Mouse (Mus musculus) stomach, postnatal 0 days (tissue): ENCODE measurements around the gene Dhrs1. TPM values are rescaled to one million over a fixed set of nuclear protein-coding genes. Genes with fewer than 3 reads are reported as not detected.

ENCODE experiments used
- ATAC-seq: fragments of 200-750 bp; cut with Nextera tagmentation; 2 replicates; pipeline ENCODE4 v1.8.0; 2017; ENCODE audit not compliant: low FRiP score, low TSS enrichment
- DNase-seq: peaks from one replicate; pipeline ENCODE4 v3.0.0-alpha.2; 2016; ENCODE audit warnings: low spot score
- H3K27ac ChIP-seq: fragments of 300-500 bp; sonication (generic); replicated peaks from 2 replicates; pipeline ENCODE4 v1.5.1; 2014; ENCODE audit warnings: mild to moderate bottlenecking, control low read depth
- H3K27me3 ChIP-seq: fragments of 300-500 bp; sonication (generic); 2 replicates; pipeline ENCODE4 v1.6.1; 2014; ENCODE audit warnings: low read length; ENCODE audit not compliant: control insufficient read depth, insufficient read depth
- H3K36me3 ChIP-seq: fragments of 300-500 bp; sonication (generic); 2 replicates; pipeline ENCODE4 v1.6.1; 2014; ENCODE audit warnings: low read length, mixed read lengths; ENCODE audit not compliant: control insufficient read depth, insufficient read depth
- H3K4me1 ChIP-seq: fragments of 300-500 bp; sonication (generic); replicated peaks from 2 replicates; pipeline ENCODE4 v1.6.1; 2014; ENCODE audit warnings: antibody characterized with exemption; ENCODE audit not compliant: control insufficient read depth, insufficient read depth
- H3K4me2 ChIP-seq: fragments of 300-500 bp; sonication (generic); replicated peaks from 2 replicates; pipeline ENCODE4 v1.6.1; 2014; ENCODE audit warnings: low read depth, mild to moderate bottlenecking, control low read depth, moderate library complexity
- H3K4me3 ChIP-seq: fragments of 300-500 bp; sonication (generic); 2 replicates; pipeline ENCODE4 v1.5.1; 2014; ENCODE audit warnings: low read depth, low read length, control low read depth
- H3K9ac ChIP-seq: fragments of 300-500 bp; sonication (generic); 2 replicates; pipeline ENCODE4 v1.6.1; 2014; ENCODE audit warnings: mild to moderate bottlenecking, low read length, control low read depth, mixed read lengths
- H3K9me3 ChIP-seq: fragments of 300-500 bp; sonication (generic); 2 replicates; pipeline ENCODE4 v1.6.1; 2016; ENCODE audit warnings: low read length; ENCODE audit not compliant: control insufficient read depth
- CTCF ChIP-seq: IDR thresholded peaks from 2 replicates; pipeline ENCODE4 v1.5.1; 2016; ENCODE audit warnings: antibody characterized with exemption, low read depth, mild to moderate bottlenecking, moderate library complexity
- EP300 ChIP-seq: optimal IDR thresholded peaks from 2 replicates; pipeline ENCODE3; 2016; ENCODE audit warnings: antibody characterized with exemption
- WGBS: fragments of 180-500 bp; shearing (Covaris S2); extraction: QIAGEN DNeasy Blood & Tissue Kit; methylation state at CpG from one replicate; pipeline ENCODE4 v1.1.7; 2014; 5-methylcytosine and 5-hydroxymethylcytosine counted together
- polyA plus RNA-seq: library from polyadenylated mRNA; unstranded; fragments of >200 nt; fragmentation: Nextera tagmentation; extraction: Ambion mirVana; gene quantifications from 2 replicates; pipeline ENCODE4 v1.2.1, GENCODE M21; 2015

Dhrs1 gene
- polyA plus RNA-seq, 1 experiment from 2014 or later, result 92.3 TPM

GRCm38 (mm10) chr14:55722438-55722945 lies 23.0 kb downstream of the Dhrs1 start:
- Histone ChIP-seq H3K27ac (no peak overlapping the region), H3K4me3 (peak overlapping the region; percentile 81), H3K36me3 (peaks cover 8% of the 10 kb centered on the region; the same call in 1 of the 2 replicates), H3K4me1 (no peaks in the 10 kb centered on the region), H3K9me3 (no peaks in the 10 kb centered on the region), H3K27me3 (no peaks in the 10 kb centered on the region), H3K9ac (peak overlapping the region; percentile 82; the same call in 1 of the 2 replicates), H3K4me2 (peak overlapping the region; percentile 70)
- 52% methylated on average over 8 of the region's 8 CpGs for WGBS
- ATAC-seq, result no peak
- DNase-seq, result no peak
- TF ChIP-seq CTCF, result no peak
- no peak for TF ChIP-seq EP300

- peak within 1 kb of the TSS; percentile 92 for H3K27ac ChIP-seq
- H3K9me3 ChIP-seq, result no peaks in the 10 kb centered on the region
- H3K4me2 ChIP-seq, result peak within 1 kb of the TSS; percentile 70
- peak; percentile 95 for ATAC-seq
- peak; percentile 97 for TF ChIP-seq CTCF
- no peak for TF ChIP-seq EP300
- DNase-seq, result peak; percentile 97
- no peaks in the 10 kb centered on the region for H3K27me3 ChIP-seq
- peaks cover 8% of the 10 kb centered on the region; the same call in 1 of the 2 replicates for H3K36me3 ChIP-seq
- WGBS, result under 1% methylated on average over 47 of the region's 50 CpGs
- H3K4me1 ChIP-seq, result no peaks in the 10 kb centered on the region
- peak within 1 kb of the TSS; percentile 81 for H3K4me3 ChIP-seq
- H3K9ac ChIP-seq, result peak within 1 kb of the TSS; percentile 82
These were observed 23.6 kb downstream of the Dhrs1 start, which contains the start of gene Rabggta for GRCm38 (mm10) chr14:55721700-55722437. Rabggta (minus strand) TSS chr14:55722263.

- Histone ChIP-seq H3K9ac (peak overlapping the region; percentile 82), H3K9me3 (no peaks in the 10 kb centered on the region), H3K27me3 (no peaks in the 10 kb centered on the region), H3K27ac (peak overlapping the region; percentile 92; the same call in 1 of the 2 replicates), H3K4me1 (no peaks in the 10 kb centered on the region), H3K4me3 (peak overlapping the region; percentile 81), H3K4me2 (peak overlapping the region; percentile 70), H3K36me3 (peaks cover 10% of the 10 kb centered on the region; the same call in 1 of the 2 replicates)
- no peak for ATAC-seq
- no peak for DNase-seq
- WGBS, result 72% methylated on average over 6 of the region's 6 CpGs
- no peak for TF ChIP-seq CTCF
- no peak for TF ChIP-seq EP300
These were observed 24.4 kb downstream of the Dhrs1 start for GRCm38 (mm10) chr14:55721076-55721475.

GRCm38 (mm10) chr14:55720666-55721065 lies 24.8 kb downstream of the Dhrs1 start:
- TF ChIP-seq CTCF, result no peak
- no peak for TF ChIP-seq EP300
- Histone ChIP-seq H3K27me3 (no peaks in the 10 kb centered on the region), H3K4me2 (no peak overlapping the region), H3K9ac (no peak overlapping the region), H3K36me3 (peaks cover 11% of the 10 kb centered on the region; the same call in 1 of the 2 replicates), H3K27ac (no peak overlapping the region), H3K4me1 (no peaks in the 10 kb centered on the region), H3K4me3 (0 out of 2 replicates have a peak overlapping the region, but pooled peaks have one; percentile 81), H3K9me3 (no peaks in the 10 kb centered on the region)
- WGBS, result 92% methylated on average over 12 of the region's 12 CpGs
- DNase-seq, result no peak
- no peak for ATAC-seq

GRCm38 (mm10) chr14:55719737-55720136 lies 25.8 kb downstream of the Dhrs1 start:
- ATAC-seq (no peak), DNase-seq (no peak)
- no peak overlapping the region for H3K27ac ChIP-seq
- peaks cover 11% of the 10 kb centered on the region; the same call in 1 of the 2 replicates for H3K36me3 ChIP-seq
- TF ChIP-seq CTCF (no peak), EP300 (no peak)
- 83% methylated on average over 6 of the region's 6 CpGs for WGBS
- no peak overlapping the region for H3K4me2 ChIP-seq
- no peak overlapping the region for H3K9ac ChIP-seq
- H3K27me3 ChIP-seq, result no peaks in the 10 kb centered on the region
- no peak overlapping the region for H3K4me3 ChIP-seq
- no peaks in the 10 kb centered on the region for H3K9me3 ChIP-seq
- H3K4me1 ChIP-seq, result no peaks in the 10 kb centered on the region

- TF ChIP-seq CTCF, result no peak
- TF ChIP-seq EP300, result no peak
- Histone ChIP-seq H3K36me3 (peaks cover 11% of the 10 kb centered on the region; the same call in 1 of the 2 replicates), H3K4me3 (no peak overlapping the region), H3K9me3 (no peaks in the 10 kb centered on the region), H3K27me3 (no peaks in the 10 kb centered on the region), H3K27ac (no peak overlapping the region), H3K4me1 (peaks cover 3% of the 10 kb centered on the region; the same call in 1 of the 2 replicates), H3K4me2 (no peak overlapping the region), H3K9ac (no peak overlapping the region)
- DNase-seq (no peak), ATAC-seq (no peak)
- WGBS, result 80% methylated on average over 8 of the region's 8 CpGs
These were observed 28.6 kb downstream of the Dhrs1 start for GRCm38 (mm10) chr14:55716884-55717283.
